Mouse (Mus musculus): ENCODE data around the gene Gm9817. TPM values are rescaled to one million over a fixed set of nuclear protein-coding genes. Genes with fewer than 3 reads are reported as not detected.

Gene Gm9817
- polyA plus RNA-seq, 1 experiment from 2014 or later: not detected

GRCm38 (mm10) chr13:45089846-45090245 is 11.4 kb downstream of the Gm9817 start:
- DNase-seq (ENCODE audit: low spot score): no peak

DNA sequence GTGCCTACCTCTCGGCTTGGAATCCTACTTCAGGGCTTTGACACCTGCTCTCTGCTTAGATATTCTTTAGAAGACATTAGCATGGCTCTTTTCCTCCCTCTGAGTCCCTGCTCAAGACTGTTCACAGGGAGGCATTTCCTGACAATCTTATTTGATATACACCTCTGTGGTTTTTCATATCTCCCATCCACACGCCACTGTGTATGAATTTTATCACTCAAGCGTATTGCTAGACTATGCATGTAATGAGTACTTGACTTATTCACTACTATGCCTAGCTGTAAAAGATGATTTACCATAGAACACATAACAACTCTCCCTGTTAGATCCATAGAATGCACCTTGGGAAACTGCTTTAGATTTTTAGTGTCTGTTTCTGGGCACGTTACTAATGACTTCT is 14.3 kb downstream of the Gm9817 start:
- DNase-seq (ENCODE audit: low spot score): no peak

DNA sequence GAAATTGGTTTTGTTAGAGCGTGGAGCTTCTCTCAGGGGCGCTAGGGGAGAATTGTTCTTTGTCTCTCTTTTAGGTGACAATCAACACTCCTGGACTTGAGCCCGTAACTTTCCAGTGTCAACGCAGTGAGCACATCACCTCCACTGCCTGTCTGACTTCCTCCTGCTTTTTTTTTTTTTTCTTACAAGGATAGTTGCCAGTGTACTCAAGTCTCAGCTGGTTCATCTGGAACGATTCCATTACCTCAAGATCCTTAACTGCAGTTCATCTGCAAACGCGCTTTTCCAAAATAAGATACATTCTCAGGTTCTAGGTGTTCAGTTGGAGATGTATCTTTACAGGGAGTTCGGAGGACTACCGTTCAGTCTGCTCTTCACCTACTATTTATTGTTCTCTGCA is 16.5 kb downstream of the Gm9817 start:
- DNase-seq (ENCODE audit: low spot score): no peak

DNA sequence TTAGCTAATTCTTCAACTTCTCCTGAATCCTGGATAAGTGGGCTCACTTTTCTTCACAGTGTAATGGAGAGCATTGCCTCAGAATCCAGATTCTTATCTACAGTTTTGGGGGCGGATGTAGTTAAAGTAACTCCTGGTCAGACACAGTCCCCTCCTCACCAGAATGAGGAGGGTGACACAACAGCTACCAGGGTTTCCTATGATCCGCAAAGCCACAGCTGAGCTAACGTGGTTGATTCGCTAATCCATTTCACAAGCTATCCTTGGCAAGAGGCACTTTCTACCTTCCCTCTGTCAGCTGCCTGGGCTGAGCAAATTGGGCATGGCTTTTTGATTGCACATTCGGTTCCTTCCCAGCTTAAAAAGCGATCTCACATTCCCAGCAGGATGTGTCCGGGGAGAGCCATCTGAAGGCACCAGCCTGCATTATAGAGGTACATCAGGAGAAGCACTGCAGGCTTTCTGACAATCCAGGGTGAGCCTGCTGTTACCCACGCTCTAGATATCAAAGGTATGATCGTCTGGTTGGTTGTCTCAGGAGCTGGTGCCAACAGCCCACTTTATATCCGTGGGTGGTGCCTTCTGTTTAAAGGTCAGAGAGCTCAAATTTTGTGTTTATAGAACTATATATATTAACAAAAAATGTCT is 21.2 kb downstream of the Gm9817 start:
- DNase-seq (ENCODE audit: low spot score): no peak

DNA sequence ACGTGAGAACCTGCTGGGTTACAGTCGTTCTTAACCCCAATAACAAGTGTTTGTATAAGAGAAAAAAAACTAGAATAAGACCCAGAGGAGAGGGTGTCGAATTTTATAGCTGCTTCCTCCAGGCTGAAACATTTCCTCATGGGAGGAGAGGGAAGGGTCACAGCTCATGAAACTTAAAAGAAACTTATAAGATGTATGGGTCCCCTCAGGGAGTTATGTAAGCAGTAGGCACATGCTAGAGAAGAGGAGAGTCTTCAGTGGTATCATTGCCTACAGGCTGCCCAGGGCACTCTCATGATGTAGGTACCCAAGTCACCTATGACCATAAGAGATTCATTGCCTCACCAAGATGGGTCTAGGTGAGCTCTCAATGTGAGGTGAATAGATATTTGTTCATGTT is 28.0 kb downstream of the Gm9817 start:
- no peak for DNase-seq (ENCODE audit: low spot score)

GRCm38 (mm10) chr13:45108851-45109390 is 30.4 kb downstream of the Gm9817 start:
- no peak for DNase-seq (ENCODE audit: low spot score)

DNA sequence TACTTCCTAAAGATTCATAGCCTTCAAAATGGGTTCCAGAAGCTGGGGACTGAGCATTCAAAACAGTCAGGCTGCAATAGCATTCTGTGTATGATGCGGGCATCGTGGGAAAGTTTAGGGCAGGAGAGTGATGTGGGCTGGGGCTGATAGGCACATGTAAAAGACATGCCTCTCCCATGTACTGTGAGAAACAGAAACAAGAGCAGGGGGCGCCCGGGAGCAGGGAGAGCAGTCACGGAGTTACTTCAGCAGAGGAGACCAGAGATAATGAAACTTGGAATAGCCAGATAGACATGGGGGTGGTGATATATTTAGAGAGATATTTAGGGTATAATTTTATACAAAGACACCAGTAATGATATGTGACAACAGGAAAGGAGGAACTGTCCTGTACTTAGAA is 39.9 kb downstream of the Gm9817 start:
- DNase-seq (ENCODE audit: low spot score): no peak

GRCm38 (mm10) chr13:45118822-45119221 is 40.3 kb downstream of the Gm9817 start:
- no peak for DNase-seq (ENCODE audit: low spot score)

Other genes with a start within 250 kb of the Gm9817 start
- 79.4 and 88.5 TPM in 2 replicates for gene Dtnbp1, start 76.5 kb upstream of the Gm9817 start, polyA plus RNA-seq (2015; fragmentation: Nextera tagmentation; extraction: Ambion mirVana)

Measured in thymus, postnatal 0 days (tissue).